Mouse (Mus musculus) heart, adult 2 months (tissue): ENCODE results near the gene Upf3a. TPM values are rescaled to one million over a fixed set of nuclear protein-coding genes. Genes with fewer than 3 reads are reported as not detected.
A peak's percentile ranks its signal among the peaks of the same experiment; 100 is the strongest.
"Not testable (repeated sequence)": the region's sequence is repeated elsewhere in the genome, so short reads cannot be mapped to it uniquely, and the experiment has no call there.

Source experiments
- DNase-seq, 2 experiments: peaks; one replicate each; pipeline ENCODE4 v3.0.0; 2021
- H3K27ac ChIP-seq: fragments of 200-600 bp; 2 replicates; pipeline ENCODE4 v1.8.1; 2022
- H3K27me3 ChIP-seq: fragments of 200-500 bp; 2 replicates; pipeline ENCODE4 v1.6.1; 2012; ENCODE audit warnings: mild to moderate bottlenecking, low read length, inconsistent platforms, mixed read lengths; ENCODE audit not compliant: control insufficient read depth, insufficient read depth
- H3K36me3 ChIP-seq: fragments of 200-500 bp; 2 replicates; pipeline ENCODE4 v1.6.1; 2012; ENCODE audit warnings: low read length, inconsistent platforms; ENCODE audit not compliant: control insufficient read depth, insufficient read depth
- H3K4me1 ChIP-seq: fragments of 200-500 bp; 2 replicates; pipeline ENCODE4 v1.6.1; 2011; ENCODE audit warnings: low read length; ENCODE audit not compliant: control insufficient read depth, insufficient read depth
- H3K4me3 ChIP-seq: fragments of 200-600 bp; 2 replicates; pipeline ENCODE4 v1.8.1; 2022
- H3K79me2 ChIP-seq: fragments of 200-500 bp; replicated peaks from 2 replicates; pipeline ENCODE4 v1.6.1; 2012; ENCODE audit warnings: mild to moderate bottlenecking, inconsistent platforms, low read length, moderate library complexity, mixed read lengths; ENCODE audit not compliant: control insufficient read depth, insufficient read depth
- H3K9ac ChIP-seq: fragments of 200-500 bp; 2 replicates; pipeline ENCODE4 v1.6.1; 2012; ENCODE audit warnings: low read depth, mild to moderate bottlenecking, control low read depth, inconsistent platforms, low read length, mixed read lengths
- CTCF ChIP-seq: fragments of 200-600 bp; IDR thresholded peaks from 2 replicates; pipeline ENCODE4 v1.8.1; 2022; ENCODE audit warnings: antibody characterized with exemption, mild to moderate bottlenecking, moderate library complexity
- EP300 ChIP-seq: fragments of 200-500 bp; IDR thresholded peaks from 2 replicates; pipeline ENCODE4 v1.6.1; 2011; ENCODE audit warnings: low read depth, low read length, control low read depth; ENCODE audit not compliant: insufficient read depth
- POLR2A ChIP-seq: fragments of 200-500 bp; IDR thresholded peaks from 2 replicates; pipeline ENCODE4 v1.6.1; 2011; ENCODE audit warnings: mild to moderate bottlenecking, low read depth, low read length, control low read depth; ENCODE audit not compliant: insufficient read depth
- WGBS: fragments of 180-500 bp; shearing (Covaris S2); methylation state at CpG from one replicate; pipeline ENCODE4 v1.1.7; 2018; 5-methylcytosine and 5-hydroxymethylcytosine counted together
- intact Hi-C: fragments of 180-260 bp; cut with DNase I; formaldehyde crosslinking; loops from one replicate; pipeline ENCODE4 v1.15.1; 2025
- long read RNA-seq: library from polyadenylated mRNA; stranded (forward); transcript quantifications from one replicate; pipeline ENCODE4 v2.0.0, GENCODE M21; 2021
- polyA plus RNA-seq: library from polyadenylated mRNA; depleted of rRNA; stranded (reverse); fragments of >200 nt; gene quantifications from 2 replicates; pipeline ENCODE4 v1.2.3, GENCODE M21; 2012; rRNA removed
- total RNA-seq, 2 experiments: library from RNA; stranded (reverse); gene quantifications; 2 replicates each; pipeline ENCODE4 v1.2.3; 2021

The Upf3a gene
- total RNA-seq (1 to 10 TPM; 7.1 to 9.6 TPM), polyA plus RNA-seq (4.9 and 6.7 TPM in 2 replicates)
- long read RNA-seq, transcript Upf3a-201 (9 exons, 2,057 nt), result major isoform, 11 of 12 reads
- long read RNA-seq, partial matches to known transcripts, result 0 of 12 reads
- long read RNA-seq, other reads (novel, unspliced or antisense), result 0 of 12 reads

GRCm38 (mm10) chr8:13785250-13785763, at the start of gene Upf3a:
Gene Upf3a, plus strand, starts transcription at chr8:13785615.
- H3K36me3 ChIP-seq, result no peaks in the 10 kb centered on the region; the same call in 1 of the 2 replicates
- TF ChIP-seq POLR2A (peak; percentile 60; the same call in 1 of the 2 replicates), CTCF (peak; percentile 87), EP300 (no peak)
- H3K4me3 ChIP-seq, result peak within 1 kb of the TSS; percentile 62
- DNase-seq, result peak; percentile 92 to 94
- under 1% methylated on average over 47 of the region's 47 CpGs for WGBS
- peak within 1 kb of the TSS; percentile 90 for H3K9ac ChIP-seq
- H3K79me2 ChIP-seq, result no peaks in the 10 kb centered on the region
- H3K27me3 ChIP-seq, result no peaks in the 10 kb centered on the region
- intact Hi-C loops, result loop anchor here (2.0 to 5.0 kb wide), 2 partner anchors 29 to 122 kb away; partner anchors contain the start of gene Cdc16
- H3K27ac ChIP-seq, result peak within 1 kb of the TSS; percentile 99
- H3K4me1 ChIP-seq, result peaks cover 1% of the 10 kb centered on the region; the same call in 1 of the 2 replicates

DNA sequence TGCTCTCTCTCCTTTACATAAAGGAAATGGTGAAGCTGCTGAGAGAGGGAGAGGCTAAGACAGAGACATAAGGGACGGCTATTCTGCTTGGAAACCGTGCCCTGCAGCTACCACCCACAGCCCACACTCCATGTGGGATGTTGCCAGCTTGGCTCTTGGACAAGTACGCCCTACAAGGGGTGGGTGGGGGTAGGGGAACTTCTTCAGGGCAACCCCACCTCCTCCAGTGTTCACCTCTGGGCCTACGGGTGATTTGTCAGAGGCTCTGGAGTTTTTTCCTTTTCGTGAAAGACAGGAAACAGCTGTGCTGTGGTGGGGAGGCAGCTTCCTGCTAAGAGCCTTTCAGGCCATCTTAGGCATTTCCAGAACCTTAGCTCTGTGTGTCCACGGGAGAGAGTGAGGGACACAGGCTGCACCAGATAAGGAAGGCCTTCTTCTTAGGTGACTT, 45.1 kb upstream of the Upf3a start:
- DNase-seq, result peak; percentile 44 to 61
- no peaks in the 10 kb centered on the region for H3K27me3 ChIP-seq
- TF ChIP-seq POLR2A (peak; percentile 27; the same call in 1 of the 2 replicates), EP300 (peak; percentile 76; the same call in 1 of the 2 replicates), CTCF (no peak)
- peak overlapping the region; percentile 61 for H3K27ac ChIP-seq
- no peaks in the 10 kb centered on the region; the same call in 1 of the 2 replicates for H3K36me3 ChIP-seq
- no peaks in the 10 kb centered on the region for H3K79me2 ChIP-seq
- intact Hi-C loops, result no loop called here
- no peak overlapping the region for H3K4me3 ChIP-seq
- WGBS, result 16% methylated on average over 6 of the region's 6 CpGs
- H3K4me1 ChIP-seq, result peaks cover 3% of the 10 kb centered on the region
- 0 out of 2 replicates have a peak overlapping the region, but pooled peaks have one; percentile 13 for H3K9ac ChIP-seq

- Histone ChIP-seq H3K27ac (peak overlapping the region; percentile 61), H3K9ac (no peak overlapping the region), H3K4me1 (peaks cover 3% of the 10 kb centered on the region), H3K27me3 (no peaks in the 10 kb centered on the region), H3K4me3 (no peak overlapping the region), H3K79me2 (no peaks in the 10 kb centered on the region), H3K36me3 (no peaks in the 10 kb centered on the region; the same call in 1 of the 2 replicates)
- 61% methylated on average over 7 of the region's 7 CpGs for WGBS
- DNase-seq, result no peak
- intact Hi-C loops, result no loop called here
- no peak for TF ChIP-seq POLR2A
- TF ChIP-seq CTCF, result no peak
- no peak for TF ChIP-seq EP300
These were observed 44.4 kb upstream of the Upf3a start for GRCm38 (mm10) chr8:13740817-13741613.

DNA sequence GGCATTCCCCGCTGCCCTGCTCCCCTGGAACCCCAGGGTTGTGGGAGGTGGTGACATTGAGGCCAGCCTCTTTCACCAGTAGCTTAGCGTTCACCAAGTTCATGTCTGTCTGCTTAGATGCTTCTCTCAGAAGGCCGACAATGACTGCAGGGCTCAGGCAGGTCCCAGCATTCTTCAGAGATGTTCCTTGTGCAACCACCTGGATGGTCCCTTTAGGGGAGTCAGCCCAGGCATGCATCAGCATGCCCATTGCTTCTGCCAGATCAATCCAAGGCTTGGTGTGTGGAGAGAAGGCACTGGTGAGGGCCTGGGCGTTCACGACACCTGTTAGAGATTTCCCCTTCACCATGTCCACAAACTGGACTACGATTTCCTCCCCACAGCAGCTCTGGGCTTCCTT, 39.2 kb upstream of the Upf3a start:
- DNase-seq, H3K36me3 ChIP-seq, H3K79me2 ChIP-seq, H3K4me1 ChIP-seq, H3K4me3 ChIP-seq, H3K27me3 ChIP-seq, intact Hi-C loops, H3K9ac ChIP-seq, H3K27ac ChIP-seq: not testable (repeated sequence)
- WGBS, result 93% methylated on average over 6 of the region's 6 CpGs

DNA sequence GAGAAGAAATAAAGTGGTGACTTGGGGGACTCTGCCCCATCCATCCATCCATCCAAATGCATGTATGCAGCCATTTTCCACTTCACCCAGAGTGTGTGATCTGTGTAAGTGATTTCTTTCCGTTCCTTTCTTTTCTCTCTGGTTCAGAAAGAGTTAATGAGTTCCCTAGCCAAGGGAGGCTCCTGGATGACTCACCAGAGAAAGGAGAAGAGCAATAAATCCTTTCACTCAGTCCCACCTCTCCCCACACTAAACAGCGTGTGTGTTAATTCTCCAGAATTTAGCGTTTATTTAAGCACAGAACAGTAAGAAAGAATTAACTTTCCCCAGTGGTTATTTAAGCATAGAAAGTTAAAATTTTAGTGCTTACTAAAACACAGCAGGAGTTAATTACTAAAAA, 37.8 kb upstream of the Upf3a start:
- Histone ChIP-seq H3K79me2 (no peaks in the 10 kb centered on the region), H3K27me3 (no peaks in the 10 kb centered on the region), H3K27ac (no peak overlapping the region), H3K4me3 (no peak overlapping the region), H3K36me3 (no peaks in the 10 kb centered on the region), H3K4me1 (no peaks in the 10 kb centered on the region; the same call in 1 of the 2 replicates), H3K9ac (no peak overlapping the region)
- intact Hi-C loops, result no loop called here
- DNase-seq, result no peak
- WGBS, result 32% methylated on average over 3 of the region's 3 CpGs
- TF ChIP-seq POLR2A (no peak), EP300 (no peak), CTCF (no peak)
